Mouse (Mus musculus) layer of hippocampus, adult 2 months (tissue): ENCODE measurements around the gene Rtn2. TPM values are rescaled to one million over a fixed set of nuclear protein-coding genes. Genes with fewer than 3 reads are reported as not detected.
"Not testable (repeated sequence)": the region's sequence is repeated elsewhere in the genome, so short reads cannot be mapped to it uniquely, and the experiment has no call there.

ENCODE experiments used
- DNase-seq, 2 experiments: peaks; one replicate each; pipeline ENCODE4 v3.0.0; 2022; ENCODE audit warnings: low spot score in 2 of 2
- H3K27ac ChIP-seq: fragments of 200-600 bp; 2 replicates; pipeline ENCODE4 v1.8.1; 2022
- H3K4me3 ChIP-seq: fragments of 200-600 bp; 2 replicates; pipeline ENCODE4 v1.8.1; 2022; ENCODE audit warnings: mild to moderate bottlenecking
- CTCF ChIP-seq: fragments of 200-600 bp; conservative IDR thresholded peaks from 2 replicates; pipeline ENCODE4 v1.8.1; 2022; ENCODE audit warnings: antibody characterized with exemption, mild to moderate bottlenecking, moderate library complexity
- total RNA-seq, 2 experiments: library from RNA; stranded (reverse); gene quantifications; 2 replicates each; pipeline ENCODE4 v1.2.3; 2021

The Rtn2 gene
- total RNA-seq, 2 experiments from 2014 or later = 90.3 to 92.7 TPM

GRCm38 (mm10) chr7:19271238-19272172, 10.9 kb upstream of the Rtn2 start, which contains the start of gene Vasp:
Gene Vasp (minus strand): TSS chr7:19271817.
- peak within 1 kb of the TSS; percentile 78 for H3K4me3 ChIP-seq
- TF ChIP-seq CTCF = no peak; the same call in 1 of the 2 replicates
- DNase-seq = peak; percentile 80 to 84

DNA sequence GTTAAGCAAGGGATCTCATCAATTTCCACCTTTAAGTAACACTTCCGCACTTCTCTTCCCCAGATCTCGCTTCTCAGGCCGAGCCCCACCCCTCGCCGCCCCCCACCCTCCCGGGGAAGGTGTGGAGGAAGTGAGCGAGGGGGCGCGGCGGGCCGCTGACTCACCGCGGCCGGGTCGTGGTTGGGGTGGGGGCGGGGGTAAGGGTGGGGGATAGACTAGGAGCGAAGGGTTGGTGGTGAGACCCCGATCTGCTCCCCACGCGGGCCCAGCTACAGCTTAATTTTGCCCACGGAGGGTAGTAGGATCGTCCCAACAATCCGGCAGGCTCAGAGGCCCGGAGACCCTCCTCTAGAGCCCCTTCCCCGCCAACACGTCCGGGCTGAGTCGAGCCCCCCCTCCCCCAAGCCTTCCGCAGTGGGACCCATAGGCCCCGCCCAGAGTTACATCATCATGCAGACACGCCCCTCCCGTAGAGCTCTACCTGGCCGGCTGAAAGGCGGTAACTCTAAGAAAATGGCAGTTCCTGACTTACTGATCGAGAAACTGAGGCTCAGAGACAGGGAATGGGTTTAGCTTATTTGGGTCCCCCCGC, 10.2 kb upstream of the Rtn2 start:
- no peak for DNase-seq
- no peak for TF ChIP-seq CTCF
- Histone ChIP-seq H3K4me3 (peak overlapping the region; percentile 78), H3K27ac (peak overlapping the region; percentile 89)

More at GRCm38 (mm10) chr7:19271238-19272172, 10.9 kb upstream of the Rtn2 start, which contains the start of gene Vasp:
- peak within 1 kb of the TSS; percentile 89 for H3K27ac ChIP-seq

GRCm38 (mm10) chr7:19276253-19276652, 6.2 kb upstream of the Rtn2 start:
- Histone ChIP-seq H3K27ac (no peak overlapping the region), H3K4me3 (no peak overlapping the region)
- TF ChIP-seq CTCF = peak; percentile 56
- DNase-seq = no peak

- TF ChIP-seq CTCF = no peak
- Histone ChIP-seq H3K4me3 (no peak overlapping the region; the same call in 1 of the 2 replicates), H3K27ac (no peak overlapping the region)
- DNase-seq = no peak
Observed at GRCm38 (mm10) chr7:19279052-19279451, 3.4 kb upstream of the Rtn2 start.

GRCm38 (mm10) chr7:19279581-19280114, 2.8 kb upstream of the Rtn2 start, which contains the start of gene Ppm1n:
Gene Ppm1n (minus strand): TSS chr7:19280064.
- H3K4me3 ChIP-seq = peak within 1 kb of the TSS; percentile 20; the same call in 1 of the 2 replicates
- DNase-seq = no peak
- no peak for TF ChIP-seq CTCF
- no peak within 1 kb of the TSS for H3K27ac ChIP-seq

GRCm38 (mm10) chr7:19281680-19282304, 632 bp upstream of the Rtn2 start:
- peak overlapping the region; percentile 79 for H3K4me3 ChIP-seq
- not testable (repeated sequence) for H3K27ac ChIP-seq, DNase-seq
- peak; percentile 75 for TF ChIP-seq CTCF

DNA sequence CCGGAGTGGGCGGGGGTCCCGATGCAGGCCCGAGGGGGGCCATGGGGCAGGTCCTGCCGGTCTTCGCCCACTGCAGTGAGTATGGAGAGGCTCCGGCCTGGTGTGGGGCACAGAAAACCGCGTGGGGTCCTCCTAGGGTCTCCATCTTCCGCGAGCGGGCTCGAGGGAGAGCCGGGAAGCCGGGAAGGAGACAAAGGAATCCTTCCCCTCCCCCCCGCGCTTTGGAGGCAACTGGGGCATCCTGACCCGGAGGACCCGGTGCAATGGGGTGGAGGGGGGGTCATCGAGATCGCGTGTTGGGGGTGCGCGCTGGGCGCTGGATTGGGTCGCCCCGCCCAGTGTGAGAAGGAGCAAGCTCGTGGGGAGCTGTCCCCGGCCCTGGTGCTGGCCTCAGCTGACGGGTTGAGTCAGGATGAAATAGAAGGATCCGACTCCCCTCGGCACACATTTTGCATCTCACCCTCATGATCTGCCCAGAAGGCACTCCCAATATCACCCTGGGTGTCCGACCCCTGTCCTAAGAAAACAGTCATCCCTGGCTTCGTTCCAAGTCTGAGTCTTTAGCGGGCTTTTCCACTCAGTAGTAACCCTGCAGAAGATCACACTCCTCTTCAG, 474 bp downstream of the Rtn2 start:
- TF ChIP-seq CTCF = no peak
- Histone ChIP-seq H3K27ac (peak overlapping the region; percentile 92), H3K4me3 (peak overlapping the region; percentile 79)
- DNase-seq = peak in 1 of 2 experiments; percentile 35

DNA sequence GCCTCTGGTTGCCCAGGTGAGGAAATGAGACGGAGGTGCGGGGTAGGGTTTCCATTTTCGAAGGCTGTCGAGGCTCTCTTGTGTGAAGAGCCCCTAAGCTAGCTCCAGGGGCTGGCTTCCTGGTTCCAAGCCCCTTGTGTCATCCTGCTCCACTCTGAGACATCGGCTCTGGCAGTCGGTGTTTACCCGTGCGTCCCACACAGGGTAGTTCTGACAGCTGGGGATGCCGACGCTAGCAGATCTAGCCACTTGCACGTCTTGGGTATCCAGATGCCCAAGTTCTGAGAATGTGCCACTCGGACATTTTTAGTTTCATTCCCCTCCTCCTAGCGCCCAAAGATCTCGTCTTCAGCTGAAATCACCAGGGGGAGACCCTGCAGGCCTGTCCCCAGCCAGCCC, 981 bp downstream of the Rtn2 start:
- Histone ChIP-seq H3K27ac (peak overlapping the region; percentile 92), H3K4me3 (peak overlapping the region; percentile 79)
- DNase-seq = peak in 1 of 2 experiments; percentile 32
- no peak for TF ChIP-seq CTCF

- TF ChIP-seq CTCF = peak; percentile 93
- H3K27ac ChIP-seq = no peak overlapping the region
- no peak overlapping the region for H3K4me3 ChIP-seq
- peak in 1 of 2 experiments; percentile 72 for DNase-seq
Observed at GRCm38 (mm10) chr7:19284763-19285162, 2.3 kb downstream of the Rtn2 start.

- TF ChIP-seq CTCF = no peak
- DNase-seq = no peak
- H3K27ac ChIP-seq = peak overlapping the region; percentile 46
- H3K4me3 ChIP-seq = peak overlapping the region; percentile 40
Observed at GRCm38 (mm10) chr7:19290969-19291596, 8.7 kb downstream of the Rtn2 start.

DNA sequence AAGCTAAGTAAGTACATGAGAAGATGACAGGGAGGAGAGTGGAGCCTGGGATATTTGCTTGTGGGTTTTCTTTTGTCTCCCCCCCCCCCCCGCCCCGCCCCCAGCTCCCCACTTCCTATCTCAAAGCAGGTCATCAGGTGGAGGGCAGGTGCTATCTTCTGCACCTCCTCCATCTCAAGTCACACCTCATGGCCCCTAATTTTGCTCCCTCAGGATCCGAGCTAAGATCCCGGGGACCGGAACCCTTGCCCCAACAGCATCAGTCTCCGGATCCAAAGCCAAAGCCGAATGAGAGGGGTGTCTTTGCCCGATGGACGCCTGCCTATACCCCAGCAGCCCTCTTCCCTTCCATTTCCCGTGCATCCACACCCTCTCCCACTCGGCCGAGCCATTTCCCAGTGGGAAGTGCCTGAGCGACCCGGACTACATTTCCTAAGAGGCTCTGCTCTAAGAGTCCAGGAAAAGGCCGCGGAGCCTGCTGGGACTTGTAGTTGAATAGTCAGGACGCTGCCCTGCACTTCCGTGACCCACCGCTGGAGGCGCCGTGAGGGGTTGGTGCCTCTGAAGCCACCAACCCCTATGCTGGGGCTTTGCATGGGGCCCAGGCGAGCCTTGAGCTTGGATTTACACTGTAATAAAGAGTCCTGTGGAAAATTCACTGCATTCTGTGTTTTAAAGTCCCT, 13.2 kb downstream of the Rtn2 start:
- TF ChIP-seq CTCF = peak; percentile 100
- Histone ChIP-seq H3K27ac (peak overlapping the region; percentile 78), H3K4me3 (peak overlapping the region; percentile 45)
- DNase-seq = peak; percentile 95 to 100

GRCm38 (mm10) chr7:19297034-19297433, 14.6 kb downstream of the Rtn2 start:
- peak; percentile 53 for TF ChIP-seq CTCF
- no peak for DNase-seq
- Histone ChIP-seq H3K4me3 (no peak overlapping the region), H3K27ac (no peak overlapping the region)
